Mouse (Mus musculus) midbrain, embryonic 12.5 days (tissue): ENCODE data around the gene Cyp1a1. TPM values are rescaled to one million over a fixed set of nuclear protein-coding genes. Genes with fewer than 3 reads are reported as not detected.

Source experiments
- ATAC-seq: fragments of 200-750 bp; cut with Nextera tagmentation; 2 replicates; pipeline ENCODE4 v1.8.0; 2017; ENCODE audit warnings: low read depth, moderate TSS enrichment, moderate library complexity; ENCODE audit not compliant: low FRiP score
- H3K27ac ChIP-seq: fragments of 300-500 bp; sonication (generic); replicated peaks from 2 replicates; pipeline ENCODE4 v1.5.1; 2016; ENCODE audit warnings: mild to moderate bottlenecking
- H3K27me3 ChIP-seq: fragments of 300-500 bp; sonication (generic); 2 replicates; pipeline ENCODE4 v1.6.1; 2016; ENCODE audit warnings: mild to moderate bottlenecking
- H3K36me3 ChIP-seq: fragments of 300-500 bp; sonication (generic); 2 replicates; pipeline ENCODE4 v1.6.1; 2016
- H3K4me1 ChIP-seq: fragments of 300-500 bp; sonication (generic); 2 replicates; pipeline ENCODE4 v1.6.1; 2016
- H3K4me2 ChIP-seq: fragments of 300-500 bp; sonication (generic); replicated peaks from 2 replicates; pipeline ENCODE4 v1.6.1; 2016; ENCODE audit warnings: mild to moderate bottlenecking, moderate library complexity
- H3K4me3 ChIP-seq: fragments of 300-500 bp; sonication (generic); 2 replicates; pipeline ENCODE4 v1.5.1; 2016; ENCODE audit warnings: mild to moderate bottlenecking
- H3K9ac ChIP-seq: fragments of 300-500 bp; sonication (generic); replicated peaks from 2 replicates; pipeline ENCODE4 v1.6.1; 2016; ENCODE audit warnings: mild to moderate bottlenecking, moderate library complexity
- H3K9me3 ChIP-seq: fragments of 300-500 bp; sonication (generic); 2 replicates; pipeline ENCODE4 v1.6.1; 2016; ENCODE audit warnings: mild to moderate bottlenecking
- WGBS: fragments of 180-500 bp; shearing (Covaris S2); methylation state at CpG from one replicate; pipeline ENCODE4 v1.1.7; 2016; 5-methylcytosine and 5-hydroxymethylcytosine counted together
- polyA plus RNA-seq: library from polyadenylated mRNA; unstranded; fragments of >200 nt; fragmentation: Nextera tagmentation; extraction: Ambion mirVana; gene quantifications from 2 replicates; pipeline ENCODE4 v1.2.1, GENCODE M21; 2016

Gene Cyp1a1
- not detected in 2 replicates for polyA plus RNA-seq

GRCm38 (mm10) chr9:57687751-57688150, at the start of gene Cyp1a1:
TSS of gene Cyp1a1 (plus strand) at chr9:57687928.
- Histone ChIP-seq H3K9ac (no peak within 1 kb of the TSS), H3K9me3 (no peaks in the 10 kb centered on the region), H3K27ac (no peak within 1 kb of the TSS), H3K4me2 (no peak within 1 kb of the TSS), H3K4me3 (no peak within 1 kb of the TSS), H3K27me3 (peaks cover 3% of the 10 kb centered on the region; the same call in 1 of the 2 replicates), H3K4me1 (no peaks in the 10 kb centered on the region), H3K36me3 (no peaks in the 10 kb centered on the region)
- ATAC-seq = no peak
- 98% methylated on average over 2 of the region's 2 CpGs for WGBS

GRCm38 (mm10) chr9:57638651-57639459, 48.9 kb upstream of the Cyp1a1 start:
- H3K9ac ChIP-seq = no peak overlapping the region
- peak overlapping the region; percentile 26 for H3K27ac ChIP-seq

GRCm38 (mm10) chr9:57639661-57640328, 47.9 kb upstream of the Cyp1a1 start:
- Histone ChIP-seq H3K4me2 (peak overlapping the region; percentile 27), H3K4me3 (no peak overlapping the region; the same call in 1 of the 2 replicates), H3K9me3 (no peaks in the 10 kb centered on the region), H3K36me3 (peaks cover 3% of the 10 kb centered on the region; the same call in 1 of the 2 replicates), H3K27ac (peak overlapping the region; percentile 52), H3K27me3 (no peaks in the 10 kb centered on the region), H3K9ac (no peak overlapping the region; the same call in 1 of the 2 replicates), H3K4me1 (peaks cover 73% of the 10 kb centered on the region)
- ATAC-seq = no peak
- 72% methylated on average over 5 of the region's 5 CpGs for WGBS

More at GRCm38 (mm10) chr9:57638651-57639459, 48.9 kb upstream of the Cyp1a1 start:
- ATAC-seq = no peak
- WGBS = 54% methylated on average over 8 of the region's 8 CpGs
- Histone ChIP-seq H3K27me3 (no peaks in the 10 kb centered on the region), H3K9me3 (no peaks in the 10 kb centered on the region), H3K4me3 (no peak overlapping the region), H3K4me1 (peaks cover 71% of the 10 kb centered on the region), H3K4me2 (no peak overlapping the region), H3K36me3 (peaks cover 6% of the 10 kb centered on the region; the same call in 1 of the 2 replicates)

- ATAC-seq = no peak
- Histone ChIP-seq H3K4me3 (no peak overlapping the region; the same call in 1 of the 2 replicates), H3K27me3 (no peaks in the 10 kb centered on the region), H3K9me3 (no peaks in the 10 kb centered on the region), H3K36me3 (peaks cover 3% of the 10 kb centered on the region; the same call in 1 of the 2 replicates), H3K4me2 (peak overlapping the region; percentile 27), H3K27ac (peak overlapping the region; percentile 52), H3K4me1 (peaks cover 73% of the 10 kb centered on the region), H3K9ac (no peak overlapping the region; the same call in 1 of the 2 replicates)
- WGBS = 35% methylated on average over 15 of the region's 15 CpGs
These were observed 47.3 kb upstream of the Cyp1a1 start for GRCm38 (mm10) chr9:57640384-57640783.

- no peaks in the 10 kb centered on the region for H3K27me3 ChIP-seq
- H3K4me2 ChIP-seq = no peak overlapping the region
- H3K9ac ChIP-seq = no peak overlapping the region
- H3K9me3 ChIP-seq = no peaks in the 10 kb centered on the region
- 74% methylated on average over 1 of the region's 1 CpGs for WGBS
- no peak overlapping the region for H3K4me3 ChIP-seq
- no peak for ATAC-seq
- H3K4me1 ChIP-seq = peaks cover 79% of the 10 kb centered on the region
- no peak overlapping the region for H3K27ac ChIP-seq
- H3K36me3 ChIP-seq = peaks cover 3% of the 10 kb centered on the region; the same call in 1 of the 2 replicates
These were observed 46.7 kb upstream of the Cyp1a1 start for GRCm38 (mm10) chr9:57641022-57641421.

- 88% methylated on average over 13 of the region's 13 CpGs for WGBS
- peaks cover 3% of the 10 kb centered on the region; the same call in 1 of the 2 replicates for H3K36me3 ChIP-seq
- no peak for ATAC-seq
- peak overlapping the region; percentile 29; the same call in 1 of the 2 replicates for H3K9ac ChIP-seq
- H3K27me3 ChIP-seq = peaks cover 5% of the 10 kb centered on the region; the same call in 1 of the 2 replicates
- no peak overlapping the region for H3K4me3 ChIP-seq
- H3K27ac ChIP-seq = no peak overlapping the region
- no peak overlapping the region for H3K4me2 ChIP-seq
- no peaks in the 10 kb centered on the region for H3K9me3 ChIP-seq
- H3K4me1 ChIP-seq = peaks cover 79% of the 10 kb centered on the region
These were observed 45.8 kb upstream of the Cyp1a1 start for GRCm38 (mm10) chr9:57641775-57642550.

- 78% methylated on average over 9 of the region's 9 CpGs for WGBS
- no peak for ATAC-seq
- H3K9ac ChIP-seq = peak overlapping the region; percentile 100
- no peak overlapping the region for H3K27ac ChIP-seq
- H3K36me3 ChIP-seq = peaks cover 3% of the 10 kb centered on the region; the same call in 1 of the 2 replicates
- H3K4me1 ChIP-seq = peaks cover 68% of the 10 kb centered on the region
- H3K4me2 ChIP-seq = peak overlapping the region; percentile 96
- H3K4me3 ChIP-seq = peak overlapping the region; percentile 98
- H3K9me3 ChIP-seq = no peaks in the 10 kb centered on the region
- H3K27me3 ChIP-seq = peaks cover 9% of the 10 kb centered on the region; the same call in 1 of the 2 replicates
These were observed 44.4 kb upstream of the Cyp1a1 start for GRCm38 (mm10) chr9:57643169-57643855.

- H3K27me3 ChIP-seq = peaks cover 9% of the 10 kb centered on the region; the same call in 1 of the 2 replicates
- peak overlapping the region; percentile 100 for H3K9ac ChIP-seq
- H3K4me3 ChIP-seq = peak overlapping the region; percentile 98
- peaks cover 63% of the 10 kb centered on the region for H3K4me1 ChIP-seq
- peak overlapping the region; percentile 96 for H3K4me2 ChIP-seq
- H3K27ac ChIP-seq = no peak overlapping the region
- no peak for ATAC-seq
- H3K9me3 ChIP-seq = no peaks in the 10 kb centered on the region
- WGBS = 65% methylated on average over 7 of the region's 7 CpGs
- peaks cover 3% of the 10 kb centered on the region; the same call in 1 of the 2 replicates for H3K36me3 ChIP-seq
These were observed 43.9 kb upstream of the Cyp1a1 start for GRCm38 (mm10) chr9:57643856-57644180.

- peak overlapping the region; percentile 98 for H3K4me3 ChIP-seq
- peak overlapping the region; percentile 98 for H3K27ac ChIP-seq
- H3K9me3 ChIP-seq = no peaks in the 10 kb centered on the region
- H3K27me3 ChIP-seq = peaks cover 9% of the 10 kb centered on the region; the same call in 1 of the 2 replicates
- H3K36me3 ChIP-seq = peaks cover 3% of the 10 kb centered on the region; the same call in 1 of the 2 replicates
- H3K4me2 ChIP-seq = peak overlapping the region; percentile 96
- peak; percentile 53 for ATAC-seq
- H3K9ac ChIP-seq = peak overlapping the region; percentile 100
- H3K4me1 ChIP-seq = peaks cover 56% of the 10 kb centered on the region
- WGBS = under 1% methylated on average over 18 of the region's 18 CpGs
These were observed 43.2 kb upstream of the Cyp1a1 start for GRCm38 (mm10) chr9:57644442-57644943.

GRCm38 (mm10) chr9:57644944-57645893, 42.5 kb upstream of the Cyp1a1 start:
- peak overlapping the region; percentile 98 for H3K4me3 ChIP-seq
- under 1% methylated on average over 64 of the region's 85 CpGs for WGBS
- peak overlapping the region; percentile 100 for H3K9ac ChIP-seq
- ATAC-seq = peak; percentile 87
- peak overlapping the region; percentile 98 for H3K27ac ChIP-seq
- H3K36me3 ChIP-seq = peaks cover 3% of the 10 kb centered on the region; the same call in 1 of the 2 replicates
- peaks cover 9% of the 10 kb centered on the region; the same call in 1 of the 2 replicates for H3K27me3 ChIP-seq
- H3K4me2 ChIP-seq = peak overlapping the region; percentile 96
- peaks cover 49% of the 10 kb centered on the region for H3K4me1 ChIP-seq
- H3K9me3 ChIP-seq = no peaks in the 10 kb centered on the region
